Mouse (Mus musculus): ENCODE measurements at regions not wholly inside any gene's neighbourhood (a gene's known extent, or its start where the extent isn't known, plus 50 kb on each side); places are given as distances from the start of the nearest gene placed in this dataset.
"Not testable (repeated sequence)": the region's sequence is repeated elsewhere in the genome, so short reads cannot be mapped to it uniquely, and the experiment has no call there.

DNA sequence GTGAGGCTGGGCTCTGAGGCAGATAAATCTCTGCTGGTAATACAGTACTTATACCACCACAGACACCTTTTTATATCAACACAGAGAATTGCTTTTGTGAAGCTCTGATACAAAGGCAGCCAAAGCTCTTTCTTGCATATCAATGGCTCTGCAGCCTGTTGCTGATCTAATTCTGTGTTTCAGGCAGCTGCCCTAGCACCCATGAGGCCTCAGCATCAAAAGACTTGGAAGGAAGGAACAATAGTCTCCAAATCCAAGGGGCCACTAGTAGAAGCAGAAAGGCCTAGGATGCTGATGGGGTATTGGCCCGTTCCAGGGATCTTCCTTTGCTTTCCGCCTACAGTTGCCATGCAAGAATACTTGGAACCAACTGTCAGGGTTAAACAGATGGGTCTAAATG is 887.9 kb downstream of the Gm9195 start:
- Histone ChIP-seq H3K4me2 (ENCODE audit: low read depth, low read length) (no peak overlapping the region), H3K27ac (ENCODE audit: low read length) (no peak overlapping the region), H3K9me3 (replicated peaks; ENCODE audit: control insufficient read depth, low read length) (no peaks in the 10 kb centered on the region), H3K4me1 (ENCODE audit: control insufficient read depth, insufficient read depth, low read length) (no peaks in the 10 kb centered on the region), H3K9ac (ENCODE audit: low read length) (no peak overlapping the region), H3K4me3 (replicated peaks; ENCODE audit: low read length) (no peak overlapping the region), H3K36me3 (ENCODE audit: control insufficient read depth, insufficient read depth, low read length) (no peaks in the 10 kb centered on the region), H3K27me3 (ENCODE audit: control insufficient read depth, insufficient read depth, low read length) (no peaks in the 10 kb centered on the region)
- ATAC-seq (ENCODE audit: insufficient read depth, low FRiP score) = no peak
- 75% methylated on average over 2 of the region's 2 CpGs for WGBS

- no peaks in the 10 kb centered on the region for H3K27me3 ChIP-seq (ENCODE audit: control insufficient read depth, insufficient read depth, low read length)
- H3K4me3 ChIP-seq (replicated peaks; ENCODE audit: low read length) = no peak overlapping the region
- no peak overlapping the region for H3K27ac ChIP-seq (ENCODE audit: low read length)
- no peaks in the 10 kb centered on the region for H3K9me3 ChIP-seq (replicated peaks; ENCODE audit: control insufficient read depth, low read length)
- H3K36me3 ChIP-seq (ENCODE audit: control insufficient read depth, insufficient read depth, low read length) = no peaks in the 10 kb centered on the region
- no peak overlapping the region for H3K4me2 ChIP-seq (ENCODE audit: low read depth, low read length)
- WGBS = 55% methylated on average over 3 of the region's 3 CpGs
- no peak overlapping the region for H3K9ac ChIP-seq (ENCODE audit: low read length)
- H3K4me1 ChIP-seq (ENCODE audit: control insufficient read depth, insufficient read depth, low read length) = no peaks in the 10 kb centered on the region
- ATAC-seq (ENCODE audit: insufficient read depth, low FRiP score) = no peak
Measured at GRCm38 (mm10) chr14:71597859-71598258, 893.8 kb downstream of the Gm9195 start.

DNA sequence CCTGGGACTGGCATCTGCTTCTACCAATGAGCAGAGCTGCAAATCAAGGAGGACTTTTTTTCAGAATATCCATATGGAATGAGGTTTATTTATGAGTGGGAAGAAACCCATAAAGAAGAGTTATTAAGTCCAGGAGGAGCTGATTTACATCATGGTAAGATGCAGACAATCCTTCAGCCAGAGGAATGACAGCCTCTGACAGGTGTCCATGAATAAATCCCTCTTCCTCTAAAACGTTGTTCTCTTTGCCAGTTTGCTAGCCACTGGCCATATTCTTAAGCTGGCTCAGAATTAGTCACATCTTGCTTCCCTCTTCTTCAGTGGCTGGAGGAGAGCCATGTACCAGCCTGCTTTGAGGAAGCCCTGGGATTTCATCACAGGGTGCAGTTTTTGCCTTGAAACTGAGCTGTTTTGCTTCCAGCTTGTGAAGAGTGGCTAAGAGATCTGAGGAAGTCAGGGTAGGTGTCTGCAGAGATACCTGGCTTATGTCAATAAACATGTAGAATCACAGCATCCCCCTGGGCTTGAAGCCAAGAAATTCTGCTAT is 902.9 kb downstream of the Gm9195 start:
- H3K36me3 ChIP-seq (ENCODE audit: control insufficient read depth, insufficient read depth, low read length) = no peaks in the 10 kb centered on the region

GRCm38 (mm10) chr14:71588006-71588405 is 903.6 kb downstream of the Gm9195 start:
- Histone ChIP-seq H3K27ac (ENCODE audit: low read length) (no peak overlapping the region), H3K36me3 (ENCODE audit: control insufficient read depth, insufficient read depth, low read length) (no peaks in the 10 kb centered on the region), H3K27me3 (ENCODE audit: control insufficient read depth, insufficient read depth, low read length) (no peaks in the 10 kb centered on the region), H3K9me3 (replicated peaks; ENCODE audit: control insufficient read depth, low read length) (no peaks in the 10 kb centered on the region), H3K4me3 (replicated peaks; ENCODE audit: low read length) (no peak overlapping the region), H3K9ac (ENCODE audit: low read length) (no peak overlapping the region), H3K4me2 (ENCODE audit: low read depth, low read length) (no peak overlapping the region), H3K4me1 (ENCODE audit: control insufficient read depth, insufficient read depth, low read length) (no peaks in the 10 kb centered on the region)
- ATAC-seq (ENCODE audit: insufficient read depth, low FRiP score) = no peak

More for the DNA sequence above, 902.9 kb downstream of the Gm9195 start:
- H3K4me2 ChIP-seq (ENCODE audit: low read depth, low read length) = no peak overlapping the region
- no peak overlapping the region for H3K27ac ChIP-seq (ENCODE audit: low read length)
- no peaks in the 10 kb centered on the region for H3K4me1 ChIP-seq (ENCODE audit: control insufficient read depth, insufficient read depth, low read length)
- H3K27me3 ChIP-seq (ENCODE audit: control insufficient read depth, insufficient read depth, low read length) = no peaks in the 10 kb centered on the region
- no peak overlapping the region for H3K4me3 ChIP-seq (replicated peaks; ENCODE audit: low read length)
- WGBS = 37% methylated on average over 1 of the region's 1 CpGs
- H3K9me3 ChIP-seq (replicated peaks; ENCODE audit: control insufficient read depth, low read length) = no peaks in the 10 kb centered on the region
- H3K9ac ChIP-seq (ENCODE audit: low read length) = no peak overlapping the region
- ATAC-seq (ENCODE audit: insufficient read depth, low FRiP score) = no peak

- no peak overlapping the region for H3K9ac ChIP-seq (ENCODE audit: low read length)
Measured at GRCm38 (mm10) chr14:71564816-71565215, 926.8 kb downstream of the Gm9195 start.

GRCm38 (mm10) chr14:71561906-71562305 is 929.7 kb downstream of the Gm9195 start:
- Histone ChIP-seq H3K36me3 (ENCODE audit: control insufficient read depth, insufficient read depth, low read length) (no peaks in the 10 kb centered on the region), H3K4me1 (ENCODE audit: control insufficient read depth, insufficient read depth, low read length) (no peaks in the 10 kb centered on the region), H3K4me2 (ENCODE audit: low read depth, low read length) (no peak overlapping the region), H3K9ac (ENCODE audit: low read length) (no peak overlapping the region), H3K9me3 (replicated peaks; ENCODE audit: control insufficient read depth, low read length) (no peaks in the 10 kb centered on the region), H3K27ac (ENCODE audit: low read length) (no peak overlapping the region), H3K4me3 (replicated peaks; ENCODE audit: low read length) (no peak overlapping the region), H3K27me3 (ENCODE audit: control insufficient read depth, insufficient read depth, low read length) (no peaks in the 10 kb centered on the region)
- no peak for ATAC-seq (ENCODE audit: insufficient read depth, low FRiP score)
- 73% methylated on average over 4 of the region's 4 CpGs for WGBS

More at GRCm38 (mm10) chr14:71564816-71565215, 926.8 kb downstream of the Gm9195 start:
- Histone ChIP-seq H3K36me3 (ENCODE audit: control insufficient read depth, insufficient read depth, low read length) (no peaks in the 10 kb centered on the region), H3K9me3 (replicated peaks; ENCODE audit: control insufficient read depth, low read length) (no peaks in the 10 kb centered on the region), H3K4me2 (ENCODE audit: low read depth, low read length) (no peak overlapping the region), H3K4me1 (ENCODE audit: control insufficient read depth, insufficient read depth, low read length) (no peaks in the 10 kb centered on the region), H3K27me3 (ENCODE audit: control insufficient read depth, insufficient read depth, low read length) (no peaks in the 10 kb centered on the region), H3K27ac (ENCODE audit: low read length) (no peak overlapping the region), H3K4me3 (replicated peaks; ENCODE audit: low read length) (no peak overlapping the region)
- ATAC-seq (ENCODE audit: insufficient read depth, low FRiP score) = no peak
- 66% methylated on average over 3 of the region's 3 CpGs for WGBS

DNA sequence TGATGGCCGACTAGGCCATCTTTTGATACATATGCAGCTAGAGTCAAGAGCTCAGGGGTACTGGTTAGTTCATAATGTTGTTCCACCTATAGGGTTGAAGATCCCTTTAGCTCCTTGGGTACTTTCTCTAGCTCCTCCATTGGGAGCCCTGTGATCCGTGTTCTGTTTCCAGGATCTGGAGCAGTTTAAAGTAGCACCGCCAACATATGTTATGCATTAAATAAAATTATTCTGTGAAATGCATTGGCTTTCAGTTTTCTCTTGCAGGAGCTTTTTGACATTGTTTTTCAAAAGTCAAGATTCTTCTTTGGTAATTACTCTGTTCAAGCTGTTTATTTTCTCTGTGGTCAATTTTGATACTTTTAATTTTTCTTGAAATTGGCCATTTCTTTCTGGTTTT is 937.3 kb downstream of the Gm9195 start:
- H3K27me3 ChIP-seq (ENCODE audit: control insufficient read depth, insufficient read depth, low read length); H3K4me1 ChIP-seq (ENCODE audit: control insufficient read depth, insufficient read depth, low read length); H3K36me3 ChIP-seq (ENCODE audit: control insufficient read depth, insufficient read depth, low read length); H3K4me2 ChIP-seq (ENCODE audit: low read depth, low read length); H3K9ac ChIP-seq (ENCODE audit: low read length); H3K4me3 ChIP-seq (replicated peaks; ENCODE audit: low read length); H3K27ac ChIP-seq (ENCODE audit: low read length); ATAC-seq (ENCODE audit: insufficient read depth, low FRiP score); H3K9me3 ChIP-seq (replicated peaks; ENCODE audit: control insufficient read depth, low read length): not testable (repeated sequence)
- WGBS = 87% methylated on average over 2 of the region's 3 CpGs

DNA sequence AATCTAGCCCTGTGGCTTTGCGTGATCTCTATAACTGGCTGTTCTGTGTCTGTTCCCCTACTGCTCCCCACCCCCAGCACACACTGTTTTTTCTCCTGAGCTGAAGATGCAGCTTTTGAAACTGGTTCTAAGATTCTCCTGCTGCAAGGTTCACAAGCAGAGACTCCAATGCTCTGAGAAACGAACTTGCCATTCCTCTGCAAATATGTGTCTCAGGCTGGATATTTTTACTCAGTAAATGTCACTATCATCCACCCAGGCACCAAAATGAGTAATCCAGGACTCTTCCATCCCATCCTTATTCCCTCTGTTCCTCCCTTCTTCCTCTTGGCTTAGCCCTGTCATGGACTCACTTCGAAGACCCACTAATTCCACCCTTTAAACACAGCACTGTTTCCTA is 943.9 kb upstream of the Fam160b2 start:
- no peak overlapping the region for H3K9ac ChIP-seq (ENCODE audit: low read length)
- H3K27me3 ChIP-seq (ENCODE audit: control insufficient read depth, insufficient read depth, low read length) = no peaks in the 10 kb centered on the region
- no peak for ATAC-seq (ENCODE audit: insufficient read depth, low FRiP score)
- no peaks in the 10 kb centered on the region for H3K36me3 ChIP-seq (ENCODE audit: control insufficient read depth, insufficient read depth, low read length)
- no peak overlapping the region for H3K4me2 ChIP-seq (ENCODE audit: low read depth, low read length)
- 81% methylated on average over 3 of the region's 3 CpGs for WGBS
- no peak overlapping the region for H3K27ac ChIP-seq (ENCODE audit: low read length)
- no peaks in the 10 kb centered on the region for H3K9me3 ChIP-seq (replicated peaks; ENCODE audit: control insufficient read depth, low read length)
- H3K4me1 ChIP-seq (ENCODE audit: control insufficient read depth, insufficient read depth, low read length) = no peaks in the 10 kb centered on the region
- no peak overlapping the region for H3K4me3 ChIP-seq (replicated peaks; ENCODE audit: low read length)

DNA sequence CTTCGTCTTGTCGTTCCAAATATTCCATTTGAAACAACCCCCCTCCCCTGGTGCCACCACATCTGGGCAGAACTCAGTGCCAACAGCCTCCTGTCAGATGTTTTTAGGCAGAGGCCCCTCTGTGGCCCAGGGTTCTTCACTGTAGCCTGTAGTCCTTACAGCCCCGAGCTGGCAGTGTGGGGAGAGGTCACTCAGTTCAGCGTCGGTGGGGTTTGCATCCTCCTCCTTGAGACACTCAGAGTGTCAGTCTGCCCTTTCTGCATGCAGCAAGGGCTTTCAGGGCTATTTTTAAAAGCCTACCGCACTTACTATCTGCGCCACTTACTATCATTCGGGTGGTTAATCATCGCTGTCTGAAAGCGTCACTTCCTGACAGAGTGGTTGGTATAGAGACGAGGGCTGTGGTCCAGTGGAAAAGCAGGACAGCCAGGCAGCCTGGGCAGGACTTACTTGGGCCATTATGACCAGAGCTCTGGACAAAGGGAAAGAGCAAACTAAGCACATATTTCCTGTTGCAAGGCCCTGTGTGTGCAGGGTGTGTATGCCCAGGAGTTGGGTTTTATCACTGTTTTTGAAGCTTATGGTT is 932.5 kb upstream of the Fam160b2 start:
- no peak overlapping the region for H3K9ac ChIP-seq (ENCODE audit: low read length)
- 35% methylated on average over 11 of the region's 11 CpGs for WGBS
- no peaks in the 10 kb centered on the region for H3K9me3 ChIP-seq (replicated peaks; ENCODE audit: control insufficient read depth, low read length)
- no peaks in the 10 kb centered on the region for H3K27me3 ChIP-seq (ENCODE audit: control insufficient read depth, insufficient read depth, low read length)
- ATAC-seq (ENCODE audit: insufficient read depth, low FRiP score) = no peak
- no peaks in the 10 kb centered on the region for H3K4me1 ChIP-seq (ENCODE audit: control insufficient read depth, insufficient read depth, low read length)
- H3K4me3 ChIP-seq (replicated peaks; ENCODE audit: low read length) = no peak overlapping the region
- no peak overlapping the region for H3K4me2 ChIP-seq (ENCODE audit: low read depth, low read length)
- H3K36me3 ChIP-seq (ENCODE audit: control insufficient read depth, insufficient read depth, low read length) = no peaks in the 10 kb centered on the region
- H3K27ac ChIP-seq (ENCODE audit: low read length) = no peak overlapping the region
